Mouse (Mus musculus) heart, embryonic 15.5 days (tissue): ENCODE data around the gene Mettl7a2. TPM values are rescaled to one million over a fixed set of nuclear protein-coding genes. Genes with fewer than 3 reads are reported as not detected.
"Not testable (repeated sequence)": the region's sequence is repeated elsewhere in the genome, so short reads cannot be mapped to it uniquely, and the experiment has no call there.

Experiments used
- ATAC-seq: fragments of 200-750 bp; cut with Nextera tagmentation; replicated peaks from 2 replicates; pipeline ENCODE4 v1.8.0; 2017; ENCODE audit warnings: low read depth, moderate TSS enrichment; ENCODE audit not compliant: insufficient number of reproducible peaks, insufficient read depth, low FRiP score
- H3K27ac ChIP-seq: fragments of 300-500 bp; sonication (generic); 2 replicates; pipeline ENCODE4 v1.5.1; 2015; ENCODE audit warnings: mild to moderate bottlenecking, inconsistent platforms
- H3K27me3 ChIP-seq: fragments of 300-500 bp; sonication (generic); 2 replicates; pipeline ENCODE4 v1.6.1; 2015; ENCODE audit warnings: inconsistent platforms
- H3K36me3 ChIP-seq: fragments of 300-500 bp; sonication (generic); 2 replicates; pipeline ENCODE4 v1.6.1; 2015; ENCODE audit warnings: mild to moderate bottlenecking, inconsistent platforms
- H3K4me1 ChIP-seq: fragments of 300-500 bp; sonication (generic); replicated peaks from 2 replicates; pipeline ENCODE4 v1.6.1; 2015; ENCODE audit warnings: inconsistent platforms
- H3K4me2 ChIP-seq: fragments of 300-500 bp; sonication (generic); 2 replicates; pipeline ENCODE4 v1.6.1; 2015; ENCODE audit warnings: inconsistent platforms, mild to moderate bottlenecking, moderate library complexity
- H3K4me3 ChIP-seq: fragments of 300-500 bp; sonication (generic); 2 replicates; pipeline ENCODE4 v1.5.1; 2015; ENCODE audit warnings: mild to moderate bottlenecking, inconsistent platforms
- H3K9ac ChIP-seq: fragments of 300-500 bp; sonication (generic); 2 replicates; pipeline ENCODE4 v1.6.1; 2015; ENCODE audit warnings: mild to moderate bottlenecking, inconsistent platforms
- H3K9me3 ChIP-seq: fragments of 300-500 bp; sonication (generic); replicated peaks from 2 replicates; pipeline ENCODE4 v1.6.1; 2016; ENCODE audit warnings: inconsistent platforms
- WGBS: fragments of 180-500 bp; shearing (Covaris S2); methylation state at CpG from one replicate; pipeline ENCODE4 v1.1.7; 2015; ENCODE audit warnings: mixed read lengths; 5-methylcytosine and 5-hydroxymethylcytosine counted together
- polyA plus RNA-seq: library from polyadenylated mRNA; unstranded; fragments of >200 nt; fragmentation: Nextera tagmentation; extraction: Ambion mirVana; gene quantifications from 2 replicates; pipeline ENCODE4 v1.2.1, GENCODE M21; 2015

Gene Mettl7a2
- polyA plus RNA-seq, 1 experiment from 2014 or later = not detected

DNA sequence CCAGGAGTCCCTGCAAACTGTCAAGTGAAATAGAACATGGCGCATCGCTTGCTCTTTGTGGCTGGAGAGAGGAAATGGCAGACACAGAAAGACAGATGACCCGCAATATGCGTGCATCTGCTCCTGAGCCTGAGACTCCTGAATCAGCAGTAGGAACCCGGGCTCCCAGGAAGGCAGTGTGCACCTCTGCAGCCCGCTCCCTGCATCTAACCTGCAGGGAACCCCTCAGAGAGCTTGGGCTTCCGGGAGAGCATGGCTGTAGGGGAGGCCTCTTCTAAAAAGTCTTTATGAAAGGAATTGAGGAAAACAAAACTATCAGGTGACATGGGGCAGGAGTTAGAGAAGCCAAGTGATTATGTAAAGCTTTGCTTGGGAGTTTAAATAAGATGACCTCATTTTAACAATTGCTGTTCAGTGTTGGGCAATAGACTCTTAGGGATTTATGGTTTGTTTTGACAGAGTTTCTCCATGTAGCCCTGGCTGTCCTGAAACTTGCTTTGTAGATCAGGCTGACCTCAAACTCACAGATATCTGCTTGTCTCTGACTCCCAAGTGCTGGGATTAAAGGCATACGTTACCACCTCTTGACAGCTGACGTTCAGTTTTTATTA, 32.6 kb upstream of the Mettl7a2 start:
- 61% methylated on average over 9 of the region's 9 CpGs for WGBS

DNA sequence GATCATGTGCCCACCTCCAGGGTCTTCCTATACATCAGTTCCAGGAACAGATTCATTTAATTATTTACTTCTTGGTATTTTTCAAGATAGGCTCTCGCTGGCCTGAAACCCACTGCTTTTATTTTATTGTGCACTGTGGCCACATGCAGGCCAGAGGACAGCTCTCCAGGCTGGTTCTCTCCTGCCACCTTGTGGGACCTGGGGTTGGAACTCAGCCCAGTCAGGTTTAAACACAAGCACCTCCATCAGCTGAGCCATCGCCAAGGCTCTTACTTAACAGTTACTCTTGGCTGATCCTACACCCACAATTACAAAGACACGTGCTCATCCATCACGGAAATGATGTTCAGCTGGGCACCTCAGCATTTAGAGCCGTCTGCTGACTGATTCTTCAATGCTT, 31.9 kb upstream of the Mettl7a2 start:
- no peaks in the 10 kb centered on the region for H3K36me3 ChIP-seq
- H3K27me3 ChIP-seq = no peaks in the 10 kb centered on the region
- H3K4me2 ChIP-seq = no peak overlapping the region
- WGBS = 37% methylated on average over 5 of the region's 5 CpGs
- no peak overlapping the region for H3K9ac ChIP-seq
- no peak overlapping the region for H3K4me3 ChIP-seq
- no peak overlapping the region for H3K27ac ChIP-seq
- no peak for ATAC-seq
- H3K4me1 ChIP-seq = peaks cover 3% of the 10 kb centered on the region; the same call in 1 of the 2 replicates
- no peaks in the 10 kb centered on the region for H3K9me3 ChIP-seq

More for the DNA sequence above, 32.6 kb upstream of the Mettl7a2 start:
- H3K4me1 ChIP-seq = peaks cover 3% of the 10 kb centered on the region; the same call in 1 of the 2 replicates
- H3K9me3 ChIP-seq = no peaks in the 10 kb centered on the region
- no peak overlapping the region for H3K9ac ChIP-seq
- H3K4me3 ChIP-seq = no peak overlapping the region
- H3K27me3 ChIP-seq = no peaks in the 10 kb centered on the region
- no peak overlapping the region for H3K4me2 ChIP-seq
- no peak overlapping the region for H3K27ac ChIP-seq
- no peak for ATAC-seq
- no peaks in the 10 kb centered on the region for H3K36me3 ChIP-seq

GRCm38 (mm10) chr15:100324021-100324591, 28.9 kb upstream of the Mettl7a2 start:
- Histone ChIP-seq H3K27me3 (no peaks in the 10 kb centered on the region), H3K27ac (no peak overlapping the region), H3K36me3 (no peaks in the 10 kb centered on the region), H3K4me2 (no peak overlapping the region), H3K4me3 (no peak overlapping the region), H3K9ac (no peak overlapping the region), H3K4me1 (peaks cover 3% of the 10 kb centered on the region; the same call in 1 of the 2 replicates), H3K9me3 (no peaks in the 10 kb centered on the region)
- WGBS = 67% methylated on average over 12 of the region's 12 CpGs
- ATAC-seq = no peak

- ATAC-seq = no peak
- Histone ChIP-seq H3K36me3 (no peaks in the 10 kb centered on the region), H3K4me3 (no peak overlapping the region), H3K4me2 (no peak overlapping the region), H3K9me3 (no peaks in the 10 kb centered on the region), H3K27ac (no peak overlapping the region), H3K4me1 (peaks cover 2% of the 10 kb centered on the region; the same call in 1 of the 2 replicates), H3K27me3 (no peaks in the 10 kb centered on the region), H3K9ac (no peak overlapping the region)
- WGBS = 82% methylated on average over 3 of the region's 3 CpGs
Observed at GRCm38 (mm10) chr15:100325235-100325634, 27.8 kb upstream of the Mettl7a2 start.

DNA sequence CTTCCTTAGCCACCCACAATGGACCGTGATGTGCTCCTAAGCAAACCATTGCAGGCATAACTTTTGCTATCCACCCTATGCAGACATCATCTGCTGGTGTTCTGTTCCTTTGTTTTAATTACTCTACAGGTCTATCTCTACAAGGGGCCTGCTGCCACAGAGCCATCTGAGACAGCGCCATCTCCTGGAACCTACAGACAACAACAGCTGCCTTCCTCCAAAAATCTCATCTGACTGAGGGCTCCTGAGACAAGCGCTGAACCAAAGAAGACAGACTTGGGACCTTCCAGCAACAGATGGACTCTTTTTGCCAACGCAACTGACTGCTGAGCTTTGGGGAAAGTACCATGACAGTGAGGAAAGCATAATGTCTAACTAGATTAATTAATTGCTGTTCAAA, 24.9 kb upstream of the Mettl7a2 start:
- not testable (repeated sequence) for H3K27me3 ChIP-seq, H3K36me3 ChIP-seq, H3K4me2 ChIP-seq, H3K27ac ChIP-seq, H3K4me1 ChIP-seq, H3K9me3 ChIP-seq, H3K9ac ChIP-seq, H3K4me3 ChIP-seq, ATAC-seq
- 67% methylated on average over 4 of the region's 4 CpGs for WGBS

- H3K4me2 ChIP-seq, ATAC-seq, H3K9ac ChIP-seq, H3K9me3 ChIP-seq, H3K4me1 ChIP-seq, H3K27ac ChIP-seq, H3K4me3 ChIP-seq, H3K36me3 ChIP-seq, H3K27me3 ChIP-seq: not testable (repeated sequence)
- 79% methylated on average over 10 of the region's 10 CpGs for WGBS
Observed at GRCm38 (mm10) chr15:100329336-100329735, 23.7 kb upstream of the Mettl7a2 start.

DNA sequence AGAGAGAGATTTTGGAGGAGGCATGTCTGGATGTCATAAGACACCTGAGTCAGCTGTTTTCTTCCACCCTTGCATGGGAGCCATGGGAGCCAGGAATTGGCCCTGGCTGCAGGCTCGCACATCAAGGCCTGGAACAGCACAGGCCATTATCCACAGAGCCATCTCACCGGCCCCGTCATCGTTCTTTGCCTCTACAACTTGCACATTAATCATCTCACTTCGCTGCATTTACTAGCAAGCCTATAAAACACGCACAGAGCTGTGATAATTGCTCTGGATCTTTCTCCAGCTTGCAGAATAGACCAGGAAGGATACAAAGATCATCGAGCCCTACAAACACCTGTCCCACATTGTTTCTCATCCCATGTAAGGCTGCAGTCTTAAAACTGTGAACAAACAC, 22.3 kb upstream of the Mettl7a2 start:
- Histone ChIP-seq H3K4me1 (no peaks in the 10 kb centered on the region), H3K27me3 (no peaks in the 10 kb centered on the region), H3K4me3 (no peak overlapping the region), H3K4me2 (no peak overlapping the region), H3K9ac (no peak overlapping the region), H3K27ac (no peak overlapping the region), H3K9me3 (no peaks in the 10 kb centered on the region), H3K36me3 (no peaks in the 10 kb centered on the region)
- ATAC-seq = no peak
- 88% methylated on average over 7 of the region's 7 CpGs for WGBS

- 21% methylated on average over 2 of the region's 10 CpGs for WGBS
- not testable (repeated sequence) for H3K27ac ChIP-seq, H3K36me3 ChIP-seq, H3K9me3 ChIP-seq, H3K4me2 ChIP-seq, H3K9ac ChIP-seq, H3K4me1 ChIP-seq, H3K27me3 ChIP-seq, H3K4me3 ChIP-seq
- ATAC-seq = 0 out of 2 replicates have a peak, but pooled peaks have one; percentile 18
Observed at GRCm38 (mm10) chr15:100332077-100332961, 20.7 kb upstream of the Mettl7a2 start.

DNA sequence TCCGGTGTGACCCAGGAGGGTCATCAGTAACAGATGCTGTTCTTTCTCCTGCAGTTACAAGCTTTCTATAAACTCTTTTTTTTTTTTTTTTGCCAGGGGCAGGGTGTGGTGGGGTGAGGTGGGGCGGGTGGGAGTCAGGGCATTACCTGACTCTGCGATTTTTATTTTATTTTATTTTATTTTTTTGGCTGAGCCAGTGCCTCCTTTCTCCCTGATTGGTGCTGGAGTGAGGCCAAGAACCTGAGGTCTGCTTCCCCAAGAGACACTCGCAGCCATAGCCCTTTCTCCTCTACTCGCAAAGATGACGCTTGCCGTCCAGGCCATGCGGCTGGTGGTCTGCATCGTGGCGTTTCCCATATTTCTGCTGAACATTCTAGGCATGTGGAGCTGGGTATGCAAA, 18.4 kb upstream of the Mettl7a2 start, which contains the start of gene Mettl7a3:
Mettl7a3 (plus strand) TSS at position 301 of the 400 bp plus-strand sequence.
- no peak within 1 kb of the TSS for H3K27ac ChIP-seq
- no peaks in the 10 kb centered on the region for H3K4me1 ChIP-seq
- H3K9me3 ChIP-seq = no peaks in the 10 kb centered on the region
- ATAC-seq = no peak
- no peak within 1 kb of the TSS for H3K4me3 ChIP-seq
- 69% methylated on average over 10 of the region's 10 CpGs for WGBS
- H3K9ac ChIP-seq = no peak within 1 kb of the TSS
- H3K4me2 ChIP-seq = no peak within 1 kb of the TSS
- no peaks in the 10 kb centered on the region for H3K27me3 ChIP-seq
- H3K36me3 ChIP-seq = no peaks in the 10 kb centered on the region

DNA sequence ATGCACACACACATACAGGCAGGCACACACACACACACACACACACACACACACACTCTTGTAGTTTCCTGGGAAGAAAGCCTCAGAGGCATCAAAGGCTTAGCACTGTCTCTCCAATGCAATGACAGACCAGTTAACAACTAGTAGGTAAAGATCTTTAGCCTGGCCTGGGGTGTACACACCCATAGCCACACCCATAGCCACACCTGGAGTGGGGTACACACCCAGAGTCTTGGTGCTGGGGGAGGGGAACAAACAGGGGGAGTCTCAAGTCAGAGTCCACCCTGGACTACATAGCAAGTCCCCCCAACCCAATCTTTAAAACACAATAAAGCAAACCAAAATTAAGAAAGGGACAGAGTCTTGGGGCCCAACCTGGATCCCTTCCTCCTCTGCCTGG, 15.7 kb upstream of the Mettl7a2 start:
- not testable (repeated sequence) for H3K36me3 ChIP-seq, H3K4me3 ChIP-seq, H3K9ac ChIP-seq, H3K27me3 ChIP-seq, H3K4me1 ChIP-seq, H3K27ac ChIP-seq, H3K9me3 ChIP-seq, H3K4me2 ChIP-seq, ATAC-seq

- H3K4me1 ChIP-seq, H3K36me3 ChIP-seq, H3K4me2 ChIP-seq, H3K27me3 ChIP-seq, H3K9ac ChIP-seq, ATAC-seq, H3K27ac ChIP-seq, H3K9me3 ChIP-seq, H3K4me3 ChIP-seq: not testable (repeated sequence)
- WGBS = 36% methylated on average over 10 of the region's 10 CpGs
Observed at GRCm38 (mm10) chr15:100337847-100338246, 15.2 kb upstream of the Mettl7a2 start.
